Mouse (Mus musculus) erythroblast, embryonic 14.5 days (primary cell): Measurements from ENCODE around the gene Ercc6.

Experiments used
- GATA1 ChIP-seq: IDR thresholded peaks from 2 replicates; pipeline ENCODE4 v1.6.1; 2012; ENCODE audit warnings: low read length, inconsistent platforms, mixed read lengths
- TAL1 ChIP-seq: IDR thresholded peaks from 3 replicates; pipeline ENCODE4 v1.6.1; 2012; ENCODE audit warnings: low read length, inconsistent platforms, mixed read lengths

- TF ChIP-seq GATA1, result no peak
- TF ChIP-seq TAL1, result no peak
Observed at GRCm38 (mm10) chr14:32543075-32543474, 29.8 kb downstream of the Ercc6 start.
